Mouse (Mus musculus): ENCODE results near the gene Adgrf3.
A peak's percentile ranks its signal among the peaks of the same experiment; 100 is the strongest.

Gene Adgrf3

GRCm38 (mm10) chr5:30152007-30152406, 53.5 kb downstream of the Adgrf3 start:
- peak in 1 of 2 experiments; percentile 41 for DNase-seq (ENCODE audit: low spot score in 2 of 2)

- no peak for DNase-seq (ENCODE audit: low spot score in 2 of 2)
Observed at GRCm38 (mm10) chr5:30148133-30148920, 57.2 kb downstream of the Adgrf3 start.

DNA sequence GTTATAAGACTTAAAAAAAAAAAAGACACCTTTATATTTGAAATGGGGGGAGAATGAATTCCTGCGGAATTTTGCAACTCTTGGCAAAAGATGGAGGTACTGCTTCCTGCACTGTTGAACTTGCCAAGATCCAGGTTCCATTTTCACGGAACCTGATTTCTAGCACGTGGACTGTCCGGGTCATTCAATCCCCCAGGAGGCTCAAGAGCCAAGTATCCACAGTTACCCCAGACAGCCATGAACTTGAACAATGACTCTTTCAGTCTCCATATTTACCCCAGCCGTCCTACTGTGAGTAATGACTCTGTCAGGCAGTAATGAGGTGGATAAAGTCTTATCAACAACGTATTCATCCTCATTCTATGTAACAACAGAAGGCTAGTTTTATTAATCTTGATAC, 59.0 kb downstream of the Adgrf3 start:
- no peak for DNase-seq (ENCODE audit: low spot score in 2 of 2)

Data from urinary bladder, postnatal 36 days (tissue).